Mouse (Mus musculus): ENCODE measurements around the gene Ehd2. TPM values are rescaled to one million over a fixed set of nuclear protein-coding genes. Genes with fewer than 3 reads are reported as not detected.

Ehd2 gene
- polyA plus RNA-seq, 1 experiment, result 141 TPM

DNA sequence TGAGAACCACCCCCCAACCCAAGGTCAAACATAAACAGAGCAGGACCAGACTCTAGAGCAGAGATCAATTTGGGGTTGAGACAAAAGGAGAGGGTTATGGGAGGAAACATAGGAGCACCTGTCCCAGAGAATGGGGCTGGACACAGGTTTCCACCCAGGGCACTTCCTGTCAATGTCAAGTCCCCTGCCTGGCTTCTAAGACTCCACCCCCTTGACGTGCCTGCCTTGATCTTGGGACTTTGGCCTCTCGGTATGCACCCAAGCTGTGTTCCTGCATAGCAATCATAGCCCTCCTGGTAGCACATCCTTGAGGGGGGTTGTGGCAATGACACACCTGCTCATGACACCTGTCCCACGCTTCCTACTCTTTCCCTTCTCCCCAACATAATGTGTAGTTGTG is 25.8 kb upstream of the Ehd2 start:
- Histone ChIP-seq H3K4me3 (ENCODE audit: insufficient read depth, low read depth, low read length) (no peak overlapping the region), H3K27ac (replicated peaks; ENCODE audit: low read depth, low read length) (no peak overlapping the region), H3K4me1 (ENCODE audit: control insufficient read depth, insufficient read depth, insufficient read length, low read length) (no peaks in the 10 kb centered on the region)

DNA sequence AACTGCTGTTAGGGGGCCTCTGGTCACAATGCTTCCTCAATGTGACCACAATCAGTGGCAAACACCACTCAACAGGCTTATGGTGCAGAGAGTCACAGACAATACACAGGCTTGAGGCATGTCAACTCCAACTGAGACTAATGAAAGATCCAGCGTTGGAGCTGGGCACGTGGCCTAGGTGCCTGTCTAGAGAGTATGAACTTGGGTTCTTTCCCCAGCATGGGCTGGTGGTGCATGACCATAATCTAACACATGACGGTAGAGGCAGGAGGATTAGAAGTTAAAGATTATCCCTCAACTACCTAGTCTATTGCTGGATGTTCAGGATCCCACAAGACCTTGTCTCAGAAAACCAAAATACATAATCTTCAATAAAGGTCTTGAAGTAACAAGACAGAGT is 24.4 kb upstream of the Ehd2 start:
- no peaks in the 10 kb centered on the region for H3K4me1 ChIP-seq (ENCODE audit: control insufficient read depth, insufficient read depth, insufficient read length, low read length)
- no peak overlapping the region for H3K27ac ChIP-seq (replicated peaks; ENCODE audit: low read depth, low read length)
- H3K4me3 ChIP-seq (ENCODE audit: insufficient read depth, low read depth, low read length), result no peak overlapping the region

DNA sequence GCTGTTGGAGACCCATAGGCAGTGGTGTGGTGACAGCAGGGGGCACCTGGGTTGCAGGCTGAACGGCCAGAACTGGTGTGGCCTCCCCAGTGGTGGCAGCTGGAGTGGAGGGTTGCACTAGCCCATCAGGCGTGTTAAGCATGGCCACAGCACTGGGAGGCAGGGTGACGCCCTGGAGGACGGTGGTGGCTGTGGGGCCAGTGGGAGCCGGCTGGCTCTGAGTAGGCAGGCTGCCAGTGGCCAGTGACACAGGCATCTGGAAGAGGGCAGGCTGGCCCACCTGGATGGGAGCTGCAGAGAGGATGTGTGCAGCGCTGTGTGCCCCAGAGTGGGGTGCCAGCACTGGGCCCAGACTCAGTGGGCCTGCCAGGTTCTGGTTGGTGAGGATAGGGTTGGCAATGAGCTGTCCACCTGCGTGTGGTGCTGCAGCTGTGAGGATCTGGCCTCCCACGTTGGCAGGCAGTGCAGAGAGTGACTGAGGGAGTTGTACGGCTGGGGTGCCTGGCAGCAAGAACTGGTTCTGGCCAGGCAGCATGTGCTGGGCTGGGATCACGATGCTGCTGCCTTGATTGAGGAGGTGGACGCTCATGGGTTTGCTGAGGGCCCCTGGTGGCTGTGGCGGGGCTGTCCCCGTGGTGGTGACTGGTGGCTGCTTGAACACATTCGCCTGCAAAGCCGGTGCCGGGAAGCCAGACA is 20.4 kb upstream of the Ehd2 start:
- Histone ChIP-seq H3K4me1 (ENCODE audit: control insufficient read depth, insufficient read depth, insufficient read length, low read length) (no peaks in the 10 kb centered on the region), H3K27ac (replicated peaks; ENCODE audit: low read depth, low read length) (no peak overlapping the region), H3K4me3 (ENCODE audit: insufficient read depth, low read depth, low read length) (no peak overlapping the region)

DNA sequence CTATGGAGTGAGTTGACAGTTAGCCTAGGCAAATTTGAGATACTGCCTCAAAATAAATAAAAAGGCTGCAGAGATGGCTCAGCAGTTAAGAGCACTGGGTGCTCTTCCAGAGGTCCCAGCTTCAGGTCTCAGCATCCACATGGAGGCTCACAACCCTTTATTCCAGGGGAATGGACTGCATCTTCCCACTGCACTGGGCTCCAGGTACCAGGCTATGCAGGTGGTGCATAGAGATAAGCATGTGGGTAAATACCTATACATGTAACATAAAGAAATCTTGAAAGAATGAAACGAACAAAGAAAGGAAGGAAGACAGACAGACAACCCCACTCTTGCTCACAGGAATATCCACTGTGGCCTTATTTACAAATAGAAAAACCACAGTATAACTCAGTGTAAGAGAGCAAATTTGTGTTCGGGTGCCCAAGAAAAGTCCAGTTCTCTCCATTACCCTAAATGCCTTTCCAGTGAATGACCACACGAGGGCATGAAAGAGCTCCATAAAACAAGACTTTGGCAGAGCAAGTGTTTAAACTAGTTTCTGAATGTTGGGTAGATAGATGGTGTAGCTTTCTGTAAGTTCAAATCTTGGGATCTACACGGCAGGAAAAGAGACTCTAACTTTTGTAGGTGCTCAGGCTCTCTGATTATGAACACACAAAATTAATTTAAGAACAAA is 15.5 kb upstream of the Ehd2 start:
- H3K27ac ChIP-seq (replicated peaks; ENCODE audit: low read depth, low read length), result no peak overlapping the region; the same call in 1 of the 2 replicates
- H3K4me1 ChIP-seq (ENCODE audit: control insufficient read depth, insufficient read depth, insufficient read length, low read length), result peaks cover 12% of the 10 kb centered on the region
- no peak overlapping the region for H3K4me3 ChIP-seq (ENCODE audit: insufficient read depth, low read depth, low read length)

DNA sequence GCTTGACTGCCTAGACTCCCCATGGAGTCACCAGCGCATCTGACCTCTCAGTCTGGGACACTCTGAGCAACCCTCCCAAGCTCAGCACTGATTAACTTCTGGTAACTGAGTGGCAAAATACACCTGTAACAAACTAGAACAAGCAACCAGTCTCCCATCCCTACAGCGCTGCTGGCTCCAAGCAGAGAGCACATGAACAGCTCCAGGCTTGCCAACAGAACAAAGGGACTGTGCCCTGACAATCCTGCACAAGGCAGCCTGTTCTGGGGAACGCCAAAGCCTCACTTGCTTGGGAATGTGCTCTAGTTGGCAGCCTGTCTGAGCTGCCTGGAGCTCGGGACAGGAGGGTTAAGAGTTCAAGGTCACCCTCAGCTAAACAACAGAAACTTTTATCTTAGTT is 14.2 kb upstream of the Ehd2 start:
- Histone ChIP-seq H3K4me3 (ENCODE audit: insufficient read depth, low read depth, low read length) (no peak overlapping the region), H3K4me1 (ENCODE audit: control insufficient read depth, insufficient read depth, insufficient read length, low read length) (peaks cover 12% of the 10 kb centered on the region), H3K27ac (replicated peaks; ENCODE audit: low read depth, low read length) (peak overlapping the region; percentile 85)

DNA sequence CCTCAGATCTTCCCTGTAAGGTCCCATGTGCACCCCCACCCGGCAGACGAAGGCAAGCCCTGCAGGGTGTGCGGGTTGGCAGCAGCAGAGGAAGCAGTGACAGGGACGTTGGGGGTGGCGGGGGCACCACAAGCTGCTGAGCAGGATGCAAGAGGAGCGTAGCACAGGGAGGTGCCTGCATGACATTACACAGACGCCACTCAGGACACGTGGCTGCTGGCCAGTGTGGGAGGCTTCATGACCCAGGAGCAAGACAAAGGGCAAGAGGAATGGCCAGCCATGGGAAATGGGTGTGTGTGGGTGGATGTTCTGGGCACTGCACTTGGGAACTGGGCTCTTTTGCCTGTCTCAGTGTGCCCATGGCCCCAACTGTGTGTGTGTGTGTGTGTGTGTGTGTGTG is 12.9 kb upstream of the Ehd2 start:
- H3K27ac ChIP-seq (replicated peaks; ENCODE audit: low read depth, low read length), result 0 out of 2 replicates have a peak overlapping the region, but pooled peaks have one; percentile 0
- peaks cover 12% of the 10 kb centered on the region for H3K4me1 ChIP-seq (ENCODE audit: control insufficient read depth, insufficient read depth, insufficient read length, low read length)
- H3K4me3 ChIP-seq (ENCODE audit: insufficient read depth, low read depth, low read length), result no peak overlapping the region

DNA sequence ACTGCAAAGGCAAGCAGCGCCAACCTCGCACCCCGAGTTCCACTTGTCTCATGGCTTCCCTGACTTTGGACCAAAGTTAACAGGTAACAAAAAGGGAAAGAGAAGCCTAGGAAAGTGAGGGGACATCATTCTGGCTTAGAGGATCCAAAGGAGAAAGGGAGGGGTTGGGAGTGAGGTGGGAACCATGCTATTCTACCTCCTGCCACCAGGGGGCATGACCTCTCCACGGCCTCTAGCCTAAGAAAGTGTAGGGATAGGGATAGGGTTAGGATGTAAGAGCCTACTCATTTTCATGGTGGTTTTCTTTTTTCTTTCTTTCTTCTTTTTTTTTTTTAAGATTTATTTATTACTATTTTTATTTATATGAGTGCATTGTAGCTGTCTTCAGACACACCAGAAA is 8.5 kb upstream of the Ehd2 start:
- Histone ChIP-seq H3K4me1 (ENCODE audit: control insufficient read depth, insufficient read depth, insufficient read length, low read length) (peaks cover 7% of the 10 kb centered on the region), H3K4me3 (ENCODE audit: insufficient read depth, low read depth, low read length) (no peak overlapping the region), H3K27ac (replicated peaks; ENCODE audit: low read depth, low read length) (no peak overlapping the region)

DNA sequence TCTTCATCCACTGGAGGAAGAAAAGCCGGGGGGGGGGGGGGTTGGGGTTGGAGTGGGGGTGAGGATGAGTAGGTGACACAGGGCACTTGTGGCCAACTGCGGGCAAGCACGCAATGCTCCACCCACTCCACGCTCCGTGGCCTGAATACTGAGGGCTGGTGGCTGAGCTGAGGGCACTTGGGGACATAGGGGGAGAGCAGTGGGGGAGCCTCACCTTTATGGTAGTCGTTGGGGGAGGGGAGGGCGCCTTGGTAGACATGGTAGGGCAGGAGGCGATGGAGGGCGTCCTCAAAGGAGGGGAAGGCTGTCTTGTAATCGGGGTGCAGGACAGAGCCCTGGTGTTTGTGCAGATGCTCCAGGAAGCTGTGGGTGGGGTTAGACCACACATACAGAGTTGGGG is 8.1 kb upstream of the Ehd2 start:
- Histone ChIP-seq H3K4me3 (ENCODE audit: insufficient read depth, low read depth, low read length) (no peak overlapping the region), H3K4me1 (ENCODE audit: control insufficient read depth, insufficient read depth, insufficient read length, low read length) (peaks cover 2% of the 10 kb centered on the region), H3K27ac (replicated peaks; ENCODE audit: low read depth, low read length) (no peak overlapping the region)

DNA sequence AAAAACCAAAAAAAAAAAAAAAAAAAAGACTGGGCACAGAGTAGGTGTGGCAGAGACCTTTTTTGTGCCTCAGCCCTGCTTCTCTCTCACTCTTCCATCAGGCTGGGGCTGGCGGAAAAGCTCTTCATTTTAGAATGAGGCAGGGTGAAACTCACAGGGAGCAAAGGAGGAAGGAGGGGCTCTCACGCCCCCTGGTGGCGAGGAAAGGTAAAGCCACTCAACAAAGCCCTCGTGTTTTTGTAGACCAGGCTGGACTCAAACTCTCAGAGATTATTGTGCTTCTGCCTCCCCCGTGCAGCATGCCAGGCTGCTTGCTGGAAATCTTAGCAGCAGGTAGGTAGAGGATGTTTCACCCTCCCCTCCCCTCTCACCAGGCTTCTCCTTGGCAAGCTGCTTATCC is 7.3 kb upstream of the Ehd2 start:
- Histone ChIP-seq H3K4me1 (ENCODE audit: control insufficient read depth, insufficient read depth, insufficient read length, low read length) (no peaks in the 10 kb centered on the region), H3K27ac (replicated peaks; ENCODE audit: low read depth, low read length) (no peak overlapping the region), H3K4me3 (ENCODE audit: insufficient read depth, low read depth, low read length) (no peak overlapping the region)

DNA sequence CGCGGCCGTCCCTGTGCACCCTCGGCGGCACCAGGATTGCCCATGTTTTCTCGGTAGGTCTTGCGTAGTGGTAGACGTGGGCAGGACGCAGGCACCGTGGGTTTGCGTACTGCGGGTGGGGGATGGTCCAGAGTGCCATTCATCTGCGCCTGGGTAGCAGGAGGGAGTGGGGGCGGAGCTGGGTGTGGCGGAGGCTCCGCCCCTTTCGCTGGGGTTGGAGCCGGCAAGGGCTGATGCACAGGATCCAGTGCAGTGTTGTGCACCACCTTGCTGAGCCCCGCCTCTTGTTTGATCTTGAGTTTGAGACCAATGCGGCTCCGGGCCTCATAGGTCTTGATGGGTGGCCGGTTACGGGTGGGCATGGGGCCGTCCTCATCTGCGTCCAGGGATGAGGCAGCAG is 4.9 kb upstream of the Ehd2 start:
- H3K4me1 ChIP-seq (ENCODE audit: control insufficient read depth, insufficient read depth, insufficient read length, low read length), result no peaks in the 10 kb centered on the region
- H3K4me3 ChIP-seq (ENCODE audit: insufficient read depth, low read depth, low read length), result no peak overlapping the region
- H3K27ac ChIP-seq (replicated peaks; ENCODE audit: low read depth, low read length), result no peak overlapping the region

DNA sequence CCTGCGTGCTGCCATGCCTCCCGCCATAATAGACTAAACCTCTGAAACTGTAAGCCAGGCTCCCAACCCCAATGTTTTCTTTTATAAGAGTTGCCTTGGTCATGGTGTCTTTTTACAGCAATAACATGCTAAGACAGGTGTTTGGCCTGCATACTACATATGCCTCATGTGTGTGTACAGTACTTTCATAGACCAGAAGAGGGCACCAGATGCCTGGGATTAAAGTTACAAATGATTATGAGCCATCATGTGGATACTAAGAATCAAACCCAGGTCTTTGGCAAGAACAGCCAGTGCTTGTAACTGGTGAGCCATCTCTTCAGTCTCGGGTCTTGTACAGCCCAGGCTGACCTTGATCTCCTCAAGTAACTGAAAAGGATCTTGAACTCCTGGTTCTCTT is 2.3 kb upstream of the Ehd2 start:
- no peak overlapping the region for H3K4me3 ChIP-seq (ENCODE audit: insufficient read depth, low read depth, low read length)
- H3K4me1 ChIP-seq (ENCODE audit: control insufficient read depth, insufficient read depth, insufficient read length, low read length), result no peaks in the 10 kb centered on the region
- H3K27ac ChIP-seq (replicated peaks; ENCODE audit: low read depth, low read length), result no peak overlapping the region

DNA sequence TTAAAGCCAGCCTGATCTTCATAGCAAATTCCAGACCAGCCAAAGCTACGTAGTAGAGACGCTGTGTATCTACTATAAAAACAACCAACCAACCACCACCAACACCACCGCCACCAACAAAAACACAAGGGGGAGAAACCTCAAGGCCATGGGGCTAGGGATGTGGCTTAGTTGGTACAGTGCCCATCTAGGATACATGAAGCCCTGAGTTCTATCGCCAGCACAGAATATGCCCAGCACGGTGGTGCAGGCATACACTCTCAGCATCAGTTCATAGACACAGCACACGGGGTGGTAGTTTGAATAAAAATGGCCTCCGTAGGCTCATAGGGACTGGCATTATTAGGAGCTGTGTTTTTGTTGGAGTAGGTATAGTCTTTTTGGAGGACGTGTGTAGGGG is 955 bp upstream of the Ehd2 start:
- no peak overlapping the region for H3K27ac ChIP-seq (replicated peaks; ENCODE audit: low read depth, low read length)
- no peak overlapping the region for H3K4me3 ChIP-seq (ENCODE audit: insufficient read depth, low read depth, low read length)
- H3K4me1 ChIP-seq (ENCODE audit: control insufficient read depth, insufficient read depth, insufficient read length, low read length), result no peaks in the 10 kb centered on the region

DNA sequence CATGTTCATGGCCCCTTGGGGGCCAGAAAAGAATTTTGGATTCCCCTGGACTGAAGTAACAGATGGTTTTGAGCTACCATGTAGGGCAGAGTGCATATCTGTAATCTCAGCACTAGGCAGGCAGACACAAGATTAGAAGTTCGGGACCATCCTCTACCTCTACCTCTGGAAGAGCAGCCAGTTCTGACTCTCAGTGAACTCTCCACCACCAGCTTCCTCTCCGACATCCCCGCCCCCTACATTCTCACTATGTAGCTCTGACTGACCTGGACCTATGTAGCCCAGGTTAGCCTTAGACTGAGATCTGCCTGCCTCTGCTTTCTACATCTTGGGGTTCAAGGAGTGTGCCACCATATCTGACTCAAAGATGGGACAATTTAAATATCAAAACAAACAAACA is 878 bp downstream of the Ehd2 start:
- Histone ChIP-seq H3K27ac (replicated peaks; ENCODE audit: low read depth, low read length) (peak overlapping the region; percentile 99), H3K4me3 (ENCODE audit: insufficient read depth, low read depth, low read length) (peak overlapping the region; percentile 93), H3K4me1 (ENCODE audit: control insufficient read depth, insufficient read depth, insufficient read length, low read length) (peaks cover 3% of the 10 kb centered on the region)

DNA sequence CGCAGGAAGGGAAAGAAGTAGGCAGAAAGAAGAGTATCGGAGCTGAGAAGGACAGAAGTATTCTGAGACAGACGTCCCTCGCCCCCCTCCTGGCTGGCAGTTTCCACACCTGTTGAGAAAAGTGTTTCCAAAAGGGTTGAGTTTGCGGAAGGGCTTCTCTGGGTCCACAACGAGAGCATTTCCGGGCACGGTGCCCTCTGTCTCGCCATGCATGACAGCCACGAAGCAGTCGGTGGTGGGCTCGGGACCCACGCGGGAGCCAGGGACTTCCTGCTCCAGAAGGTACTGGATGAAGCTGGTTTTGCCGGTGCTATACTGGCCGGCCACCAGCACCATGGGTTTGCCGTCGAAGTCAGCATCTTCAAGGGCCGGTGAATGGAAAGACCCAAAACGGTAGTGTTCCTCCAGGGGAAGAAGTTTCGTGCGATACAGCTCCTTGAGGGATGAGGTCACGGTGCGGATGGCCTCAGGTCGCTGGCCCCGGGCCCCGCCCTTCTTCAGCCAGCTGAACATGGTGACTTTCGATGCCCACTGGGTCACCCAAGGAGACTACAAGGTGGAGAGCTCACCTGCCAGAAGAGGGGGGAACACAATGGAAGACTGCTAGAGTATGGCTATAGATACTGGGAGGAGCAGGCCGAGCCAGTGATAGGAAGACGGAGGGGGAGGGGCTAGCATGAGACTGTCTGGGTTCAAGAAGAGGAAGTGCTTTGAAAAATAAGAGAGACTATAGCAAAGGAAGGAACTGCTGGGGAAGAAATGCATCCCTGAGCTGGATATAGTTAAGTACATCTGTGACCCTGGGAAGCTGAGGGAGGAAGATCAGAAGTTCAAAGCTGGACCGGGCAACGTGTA is 3.3 kb downstream of the Ehd2 start:
- Histone ChIP-seq H3K27ac (replicated peaks; ENCODE audit: low read depth, low read length) (peak overlapping the region; percentile 93), H3K4me1 (ENCODE audit: control insufficient read depth, insufficient read depth, insufficient read length, low read length) (peaks cover 16% of the 10 kb centered on the region), H3K4me3 (ENCODE audit: insufficient read depth, low read depth, low read length) (peak overlapping the region; percentile 93)

All from brown adipose tissue, adult 24 weeks (tissue).